Mouse (Mus musculus): Measurements from ENCODE around the gene Krtap4-1. TPM values are rescaled to one million over a fixed set of nuclear protein-coding genes. Genes with fewer than 3 reads are reported as not detected.
"Not testable (repeated sequence)": the region's sequence is repeated elsewhere in the genome, so short reads cannot be mapped to it uniquely, and the experiment has no call there.

The Krtap4-1 gene
- not detected in 2 replicates for polyA plus RNA-seq (2012; rRNA removed)

- DNase-seq (ENCODE audit: low read depth): no peak
These were observed at the start of gene Krtap4-1 for GRCm38 (mm10) chr11:99628138-99628537. Krtap4-1 (minus strand) TSS chr11:99628238.

- DNase-seq (ENCODE audit: low read depth): no peak
These were observed 37.8 kb upstream of the Krtap4-1 start, which contains the start of gene Krtap4-6 for GRCm38 (mm10) chr11:99665860-99666259. Krtap4-6 (minus strand) TSS chr11:99665960.

GRCm38 (mm10) chr11:99662802-99663201 lies 34.8 kb upstream of the Krtap4-1 start:
- DNase-seq (ENCODE audit: low read depth): no peak

- DNase-seq (ENCODE audit: low read depth): no peak
These were observed 31.2 kb upstream of the Krtap4-1 start for GRCm38 (mm10) chr11:99659256-99659655.

- not testable (repeated sequence) for DNase-seq (ENCODE audit: low read depth)
These were observed 30.5 kb upstream of the Krtap4-1 start, which contains the start of gene Gm11563 for GRCm38 (mm10) chr11:99658467-99659010. Gm11563 (minus strand) TSS chr11:99658960.

- no peak for DNase-seq (ENCODE audit: low read depth)
These were observed 29.0 kb upstream of the Krtap4-1 start for GRCm38 (mm10) chr11:99657051-99657450.

- no peak for DNase-seq (ENCODE audit: low read depth)
These were observed 22.1 kb upstream of the Krtap4-1 start, which contains the start of gene Gm11555 for GRCm38 (mm10) chr11:99650136-99650535. Gm11555 (minus strand) TSS chr11:99650236.

- DNase-seq (ENCODE audit: low read depth): no peak
These were observed 18.4 kb upstream of the Krtap4-1 start for GRCm38 (mm10) chr11:99646444-99646843.

GRCm38 (mm10) chr11:99644351-99644750 lies 16.3 kb upstream of the Krtap4-1 start:
- DNase-seq (ENCODE audit: low read depth): no peak

GRCm38 (mm10) chr11:99643635-99644139 lies 15.6 kb upstream of the Krtap4-1 start, which contains the start of gene Krtap4-7:
Krtap4-7 (minus strand) TSS chr11:99644089.
- DNase-seq (ENCODE audit: low read depth): not testable (repeated sequence)

- no peak for DNase-seq (ENCODE audit: low read depth)
These were observed 12.9 kb upstream of the Krtap4-1 start for GRCm38 (mm10) chr11:99640926-99641325.

GRCm38 (mm10) chr11:99637086-99637485 lies 9.0 kb upstream of the Krtap4-1 start:
- DNase-seq (ENCODE audit: low read depth): no peak

- no peak for DNase-seq (ENCODE audit: low read depth)
These were observed 6.7 kb upstream of the Krtap4-1 start, which contains the start of gene Krtap4-2 for GRCm38 (mm10) chr11:99634653-99635134. Krtap4-2 (minus strand) TSS chr11:99635084.

- DNase-seq (ENCODE audit: low read depth): no peak
These were observed 5.3 kb upstream of the Krtap4-1 start for GRCm38 (mm10) chr11:99633293-99633692.

- DNase-seq (ENCODE audit: low read depth): no peak
These were observed 2.9 kb upstream of the Krtap4-1 start for GRCm38 (mm10) chr11:99630890-99631289.

- DNase-seq (ENCODE audit: low read depth): no peak
These were observed 7.7 kb downstream of the Krtap4-1 start, which contains the start of gene Gm11562 for GRCm38 (mm10) chr11:99620335-99620734. Gm11562 (minus strand) TSS chr11:99620435.

- no peak for DNase-seq (ENCODE audit: low read depth)
These were observed 13.2 kb downstream of the Krtap4-1 start, which contains the start of gene Krtap2-4 for GRCm38 (mm10) chr11:99614796-99615363. Krtap2-4 (minus strand) TSS chr11:99614846.

GRCm38 (mm10) chr11:99610089-99610488 lies 17.9 kb downstream of the Krtap4-1 start, which contains the start of gene Gm11937:
Gm11937 (minus strand) TSS chr11:99610189.
- not testable (repeated sequence) for DNase-seq (ENCODE audit: low read depth)

GRCm38 (mm10) chr11:99609126-99609525 lies 18.9 kb downstream of the Krtap4-1 start:
- DNase-seq (ENCODE audit: low read depth): no peak

- DNase-seq (ENCODE audit: low read depth): not testable (repeated sequence)
These were observed 24.8 kb downstream of the Krtap4-1 start, which contains the start of gene Gm11938 for GRCm38 (mm10) chr11:99603208-99603607. Gm11938 (minus strand) TSS chr11:99603308.

GRCm38 (mm10) chr11:99597742-99598141 lies 30.3 kb downstream of the Krtap4-1 start, which contains the start of gene Krtap9-3:
Krtap9-3 (minus strand) TSS chr11:99598105.
- not testable (repeated sequence) for DNase-seq (ENCODE audit: low read depth)

- DNase-seq (ENCODE audit: low read depth): no peak
These were observed 37.1 kb downstream of the Krtap4-1 start, which contains the start of gene Krtap1-3 for GRCm38 (mm10) chr11:99590981-99591380. Krtap1-3 (minus strand) TSS chr11:99591339.

Data from gonadal fat pad, adult 2 months (tissue).